Mouse (Mus musculus) lung, embryonic 15.5 days (tissue): ENCODE data around the gene Skil. TPM values are rescaled to one million over a fixed set of nuclear protein-coding genes. Genes with fewer than 3 reads are reported as not detected.
"Not testable (repeated sequence)": the region's sequence is repeated elsewhere in the genome, so short reads cannot be mapped to it uniquely, and the experiment has no call there.

ENCODE experiments used
- ATAC-seq: fragments of 200-750 bp; cut with Nextera tagmentation; 2 replicates; pipeline ENCODE4 v1.8.0; 2017; ENCODE audit warnings: moderate number of reproducible peaks, borderline replicate concordance; ENCODE audit not compliant: low FRiP score, low TSS enrichment; ENCODE audit errors: extremely low read depth
- H3K27ac ChIP-seq: fragments of 300-500 bp; sonication (generic); 2 replicates; pipeline ENCODE4 v1.5.1; 2015; ENCODE audit warnings: moderate library complexity, mild to moderate bottlenecking, inconsistent platforms
- H3K27me3 ChIP-seq: fragments of 300-500 bp; sonication (generic); 2 replicates; pipeline ENCODE4 v1.6.1; 2015; ENCODE audit warnings: inconsistent platforms
- H3K36me3 ChIP-seq: fragments of 300-500 bp; sonication (generic); 2 replicates; pipeline ENCODE4 v1.6.1; 2015; ENCODE audit warnings: inconsistent platforms
- H3K4me1 ChIP-seq: fragments of 300-500 bp; sonication (generic); 2 replicates; pipeline ENCODE4 v1.6.1; 2015; ENCODE audit warnings: inconsistent platforms
- H3K4me2 ChIP-seq: fragments of 300-500 bp; sonication (generic); 2 replicates; pipeline ENCODE4 v1.6.1; 2015; ENCODE audit warnings: inconsistent platforms, mild to moderate bottlenecking, moderate library complexity
- H3K4me3 ChIP-seq: fragments of 300-500 bp; sonication (generic); 2 replicates; pipeline ENCODE4 v1.5.1; 2015; ENCODE audit warnings: mild to moderate bottlenecking, inconsistent platforms
- H3K9ac ChIP-seq: fragments of 300-500 bp; sonication (generic); 2 replicates; pipeline ENCODE4 v1.6.1; 2015; ENCODE audit warnings: inconsistent platforms
- H3K9me3 ChIP-seq: fragments of 300-500 bp; sonication (generic); 2 replicates; pipeline ENCODE4 v1.6.1; 2016; ENCODE audit warnings: inconsistent platforms
- WGBS: fragments of 180-500 bp; shearing (Covaris S2); methylation state at CpG from one replicate; pipeline ENCODE4 v1.1.7; 2015; 5-methylcytosine and 5-hydroxymethylcytosine counted together
- polyA plus RNA-seq: library from polyadenylated mRNA; unstranded; fragments of >200 nt; fragmentation: Nextera tagmentation; extraction: Ambion mirVana; gene quantifications from 2 replicates; pipeline ENCODE4 v1.2.1, GENCODE M21; 2015

Gene Skil
- polyA plus RNA-seq, 1 experiment from 2014 or later, result 22.0 TPM

DNA sequence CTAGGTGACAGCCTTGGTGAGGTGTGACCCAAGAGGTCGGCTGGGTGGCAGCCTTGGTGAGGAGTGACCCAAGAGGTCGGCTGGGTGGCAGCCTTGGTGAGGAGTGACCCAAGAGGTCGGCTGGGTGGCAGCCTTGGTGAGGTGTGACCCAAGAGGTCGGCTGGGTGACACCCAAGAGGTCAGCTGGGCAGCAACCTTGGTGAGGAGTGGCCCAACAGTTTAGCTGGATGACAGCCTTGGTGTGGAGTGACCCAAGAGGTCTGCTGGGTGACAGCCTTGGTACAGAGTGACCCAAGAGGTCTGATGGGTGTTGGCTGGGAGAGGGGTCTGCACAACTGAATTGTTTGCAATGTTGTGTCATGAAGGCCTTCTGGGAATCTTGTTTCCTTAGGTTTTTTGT is 41.7 kb downstream of the Skil start:
- not testable (repeated sequence) for H3K9ac ChIP-seq, H3K4me3 ChIP-seq, H3K4me1 ChIP-seq, H3K27me3 ChIP-seq, H3K27ac ChIP-seq, H3K36me3 ChIP-seq, H3K9me3 ChIP-seq, ATAC-seq, H3K4me2 ChIP-seq
- 56% methylated on average over 4 of the region's 4 CpGs for WGBS

DNA sequence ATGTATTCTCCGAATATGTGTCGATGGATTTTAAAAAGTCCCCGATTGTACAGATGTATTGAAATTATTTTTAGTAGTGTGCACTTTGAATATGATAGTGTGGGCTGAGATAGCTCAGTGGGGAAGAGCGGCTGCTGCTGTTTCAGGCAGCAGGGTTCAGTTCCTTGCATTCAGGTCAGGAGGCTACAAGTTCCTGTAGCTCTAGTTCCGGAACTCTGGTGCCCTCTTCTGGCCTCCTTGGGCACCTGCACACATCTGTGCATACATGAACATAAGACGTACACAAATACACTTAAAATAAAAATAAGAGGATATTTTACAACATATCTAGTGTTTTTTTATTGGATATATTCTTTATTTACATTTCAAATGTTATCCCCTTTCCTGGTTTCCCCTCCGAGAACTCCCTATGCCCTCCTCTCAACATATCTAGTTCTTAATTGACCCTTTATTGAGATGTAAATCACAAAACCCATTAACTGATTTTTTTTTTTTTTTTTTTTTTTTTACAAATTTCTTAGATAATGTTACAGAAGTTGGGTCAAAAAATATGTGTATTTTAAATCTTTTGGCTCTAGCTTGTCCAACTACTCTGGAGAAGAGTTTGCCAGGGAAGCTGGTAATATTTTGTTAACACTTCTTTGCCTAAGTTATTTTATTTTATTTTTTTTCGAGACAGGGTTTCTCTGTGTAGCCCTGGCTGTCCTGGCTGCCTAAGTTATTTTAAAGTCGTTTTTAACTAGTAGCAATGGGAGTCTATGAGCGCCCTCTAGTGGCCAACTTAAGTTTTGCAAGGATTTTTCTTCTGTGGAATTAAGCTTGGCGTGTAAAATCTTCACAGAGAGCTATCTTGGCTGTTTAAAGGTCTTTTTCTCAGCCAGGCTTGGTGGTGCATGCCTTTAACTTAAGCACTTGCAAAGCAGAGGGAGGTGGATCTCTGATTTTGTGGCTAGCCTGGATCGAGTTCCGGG is 43.9 kb downstream of the Skil start:
- no peaks in the 10 kb centered on the region for H3K9me3 ChIP-seq
- H3K4me1 ChIP-seq, result no peaks in the 10 kb centered on the region
- H3K36me3 ChIP-seq, result no peaks in the 10 kb centered on the region
- H3K4me3 ChIP-seq, result no peak overlapping the region
- no peaks in the 10 kb centered on the region for H3K27me3 ChIP-seq
- no peak overlapping the region for H3K4me2 ChIP-seq
- no peak for ATAC-seq
- no peak overlapping the region for H3K27ac ChIP-seq
- WGBS, result 55% methylated on average over 13 of the region's 13 CpGs
- no peak overlapping the region for H3K9ac ChIP-seq

DNA sequence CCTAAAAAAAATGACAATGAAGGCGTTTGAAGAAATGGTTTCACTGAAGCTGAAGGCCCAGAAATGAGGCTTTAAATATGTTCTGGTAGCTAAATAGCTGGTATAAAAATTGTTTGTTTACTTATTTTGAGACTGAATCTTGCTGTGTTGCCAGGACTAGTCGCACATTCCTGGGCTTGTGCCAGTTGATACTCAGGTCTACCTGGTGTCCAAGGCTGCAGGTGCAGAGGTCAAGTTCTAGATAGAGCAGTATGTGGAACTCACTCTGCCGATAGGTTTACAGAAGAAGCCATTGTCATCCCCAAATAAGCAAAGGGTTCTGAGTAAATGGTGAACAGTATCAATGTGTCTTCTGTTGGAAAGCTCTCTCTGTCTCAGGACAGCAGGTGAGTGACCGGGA is 46.8 kb downstream of the Skil start:
- Histone ChIP-seq H3K27me3 (no peaks in the 10 kb centered on the region), H3K27ac (no peak overlapping the region), H3K4me2 (no peak overlapping the region), H3K9me3 (no peaks in the 10 kb centered on the region), H3K4me3 (no peak overlapping the region), H3K4me1 (0 out of 2 replicates have a peak, but pooled peaks cover 3% of the 10 kb centered on the region), H3K9ac (no peak overlapping the region), H3K36me3 (no peaks in the 10 kb centered on the region)
- whole genome bisulfite sequencing, result 70% methylated on average over 4 of the region's 4 CpGs
- no peak for ATAC-seq

DNA sequence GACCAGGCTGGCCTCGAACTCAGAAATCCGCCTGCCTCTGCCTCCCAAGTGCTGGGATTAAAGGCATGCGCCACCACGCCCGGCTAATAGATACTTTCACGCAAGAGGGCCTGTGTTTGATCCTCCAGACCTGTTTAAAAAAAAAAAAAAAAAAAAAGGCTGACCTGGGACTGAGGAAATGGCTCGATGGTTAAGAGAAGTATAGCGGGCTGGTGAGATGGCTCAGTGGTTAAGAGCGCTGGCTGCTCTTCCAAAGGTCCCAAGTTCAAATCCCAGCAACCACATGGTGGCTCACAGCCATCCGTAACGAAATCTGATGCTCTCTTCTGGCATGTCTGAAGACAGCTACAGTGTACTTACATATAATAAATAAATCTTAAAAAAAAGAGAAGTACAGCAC is 50.4 kb downstream of the Skil start:
- not testable (repeated sequence) for H3K36me3 ChIP-seq, H3K9ac ChIP-seq, ATAC-seq, H3K27ac ChIP-seq, H3K9me3 ChIP-seq, H3K4me2 ChIP-seq, H3K4me3 ChIP-seq
- WGBS, result 79% methylated on average over 11 of the region's 11 CpGs
- H3K27me3 ChIP-seq, result peaks cover 13% of the 10 kb centered on the region
- 0 out of 2 replicates have a peak, but pooled peaks cover 13% of the 10 kb centered on the region for H3K4me1 ChIP-seq

DNA sequence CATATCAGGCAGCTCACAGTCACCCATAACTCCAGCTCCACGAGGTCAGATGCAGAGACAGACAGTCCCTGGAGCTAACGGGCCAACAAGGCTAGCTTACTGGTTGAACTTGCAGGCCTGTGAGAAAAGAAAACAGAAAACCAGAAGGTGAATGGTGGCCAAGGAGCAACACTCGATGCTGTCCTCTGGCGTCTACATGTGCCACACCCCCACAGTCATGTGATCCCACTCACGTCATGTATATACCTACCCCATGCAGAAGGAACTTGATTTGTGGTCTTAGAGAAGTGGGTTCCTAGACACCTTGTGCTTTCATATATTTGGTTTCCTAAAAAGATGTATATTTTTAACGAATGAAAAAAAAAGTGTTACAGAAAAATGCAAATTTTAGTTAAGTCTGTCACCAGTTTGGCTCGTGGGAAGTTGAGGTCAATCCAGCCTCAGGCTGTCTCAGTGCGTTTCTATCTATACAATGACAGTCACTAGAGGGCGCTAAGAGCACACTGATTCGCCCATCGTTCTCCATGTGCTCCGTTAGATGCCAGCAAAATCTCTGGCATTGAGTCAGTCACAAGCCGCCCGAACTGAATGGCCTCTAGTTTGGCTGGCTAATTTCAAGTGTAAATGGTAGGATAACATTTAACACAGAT is 50.9 kb downstream of the Skil start:
- Histone ChIP-seq H3K9ac (no peak overlapping the region), H3K27ac (no peak overlapping the region), H3K27me3 (peaks cover 14% of the 10 kb centered on the region), H3K4me1 (0 out of 2 replicates have a peak, but pooled peaks cover 13% of the 10 kb centered on the region), H3K9me3 (no peaks in the 10 kb centered on the region), H3K4me2 (peak overlapping the region; percentile 25), H3K4me3 (no peak overlapping the region), H3K36me3 (no peaks in the 10 kb centered on the region)
- 12% methylated on average over 14 of the region's 14 CpGs for WGBS
- peak; percentile 75 for ATAC-seq

DNA sequence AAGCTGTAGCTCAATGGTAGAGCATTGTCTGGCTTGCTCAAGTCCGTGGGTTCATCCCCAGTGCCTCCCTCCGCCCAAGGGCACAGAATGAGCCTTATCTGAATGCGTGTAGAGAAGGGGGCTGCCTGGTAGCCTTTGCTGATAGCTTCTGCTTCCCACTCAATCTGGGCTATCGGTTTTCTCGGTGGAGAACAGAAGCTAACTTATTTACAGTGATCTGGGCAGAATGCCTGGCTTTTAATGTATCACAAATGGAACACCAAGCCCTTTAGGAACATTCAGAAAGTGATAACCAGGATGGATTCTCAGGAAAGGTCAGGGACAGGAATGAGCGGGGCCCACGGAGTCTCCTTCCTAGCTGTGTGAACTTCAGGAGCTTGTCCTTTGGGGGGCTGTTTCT is 53.7 kb downstream of the Skil start:
- Histone ChIP-seq H3K27ac (no peak overlapping the region), H3K9me3 (no peaks in the 10 kb centered on the region), H3K4me2 (no peak overlapping the region), H3K36me3 (no peaks in the 10 kb centered on the region), H3K4me3 (no peak overlapping the region), H3K4me1 (0 out of 2 replicates have a peak, but pooled peaks cover 16% of the 10 kb centered on the region), H3K27me3 (peaks cover 14% of the 10 kb centered on the region), H3K9ac (no peak overlapping the region)
- no peak for ATAC-seq
- 78% methylated on average over 7 of the region's 7 CpGs for WGBS

DNA sequence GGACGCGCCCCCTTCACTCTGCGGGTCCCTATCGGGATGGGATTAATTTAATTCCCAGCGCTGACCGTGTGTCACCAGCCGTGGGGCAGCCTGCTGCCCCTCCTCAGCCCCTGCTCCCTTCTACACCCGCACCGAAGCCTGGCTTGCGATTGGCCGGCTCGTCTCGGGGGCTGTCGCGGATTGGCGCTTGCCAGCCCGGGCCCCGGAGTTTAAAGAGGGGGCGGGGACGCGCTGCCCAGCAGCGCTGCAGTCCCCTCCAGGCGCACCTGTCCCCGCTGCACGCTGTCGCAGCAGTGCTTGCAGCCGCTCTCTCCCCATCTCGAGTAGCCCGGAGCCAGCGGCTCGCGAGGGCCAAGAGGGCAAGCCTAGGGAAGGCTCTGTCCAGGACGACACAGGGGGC is 54.8 kb downstream of the Skil start, which contains the start of gene Cldn11:
TSS of gene Cldn11 (plus strand) at position 215 of the 400 bp plus-strand sequence.
- WGBS, result 0% methylated on average over 33 of the region's 33 CpGs
- Histone ChIP-seq H3K27ac (no peak within 1 kb of the TSS), H3K9ac (0 out of 2 replicates have a peak within 1 kb of the TSS, but pooled peaks have one; percentile 2), H3K36me3 (no peaks in the 10 kb centered on the region), H3K4me3 (peak within 1 kb of the TSS; percentile 34), H3K9me3 (no peaks in the 10 kb centered on the region), H3K4me2 (peak within 1 kb of the TSS; percentile 80), H3K27me3 (peaks cover 14% of the 10 kb centered on the region), H3K4me1 (0 out of 2 replicates have a peak, but pooled peaks cover 16% of the 10 kb centered on the region)
- peak; percentile 51; the same call in 1 of the 2 replicates for ATAC-seq

DNA sequence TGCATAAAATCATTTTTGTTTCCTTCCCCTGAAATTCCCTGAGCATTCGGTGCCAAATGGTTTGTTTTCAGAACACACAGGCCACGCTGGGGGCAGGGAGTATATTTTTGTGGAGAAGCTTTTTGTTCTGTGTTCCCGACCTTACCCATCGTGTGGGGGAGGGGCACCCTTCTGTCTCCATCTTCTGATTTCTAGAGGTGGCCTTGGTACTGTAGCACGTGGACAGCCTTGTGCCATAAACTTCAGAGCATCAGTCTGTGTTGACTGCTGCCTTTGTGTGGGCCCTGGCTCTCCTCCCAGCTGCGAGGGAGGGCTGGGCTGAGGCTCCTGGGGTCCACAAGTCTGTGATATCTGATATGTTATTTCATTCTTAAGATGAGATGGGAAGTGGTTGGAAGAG is 57.2 kb downstream of the Skil start:
- H3K4me1 ChIP-seq, result 0 out of 2 replicates have a peak, but pooled peaks cover 14% of the 10 kb centered on the region
- H3K36me3 ChIP-seq, result no peaks in the 10 kb centered on the region
- no peak overlapping the region for H3K27ac ChIP-seq
- 40% methylated on average over 6 of the region's 6 CpGs for WGBS
- H3K9ac ChIP-seq, result no peak overlapping the region
- ATAC-seq, result no peak
- no peak overlapping the region for H3K4me2 ChIP-seq
- no peaks in the 10 kb centered on the region for H3K9me3 ChIP-seq
- H3K4me3 ChIP-seq, result no peak overlapping the region
- peaks cover 14% of the 10 kb centered on the region for H3K27me3 ChIP-seq

DNA sequence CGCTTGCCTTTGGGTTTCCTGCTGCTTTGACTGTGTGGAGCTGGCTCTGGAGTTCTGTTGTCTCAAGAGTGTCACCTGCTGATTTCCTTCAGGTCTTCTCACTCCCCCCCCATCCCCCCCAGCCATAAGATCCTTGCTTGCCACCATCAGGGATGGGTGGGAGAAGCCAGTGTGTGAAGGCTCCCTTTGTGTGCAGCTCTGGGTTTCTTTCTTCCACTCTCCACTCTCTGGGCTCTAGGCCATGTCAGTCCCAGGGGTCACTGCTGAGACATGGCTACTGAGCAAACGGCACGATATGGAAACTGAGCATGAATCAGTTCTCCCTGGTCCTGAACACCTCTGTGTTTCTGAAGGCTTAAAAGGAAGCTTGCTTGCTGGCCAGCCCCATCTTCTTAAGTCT is 61.3 kb downstream of the Skil start:
- Histone ChIP-seq H3K27me3 (no peaks in the 10 kb centered on the region), H3K36me3 (no peaks in the 10 kb centered on the region), H3K4me3 (no peak overlapping the region), H3K4me1 (0 out of 2 replicates have a peak, but pooled peaks cover 3% of the 10 kb centered on the region), H3K9me3 (no peaks in the 10 kb centered on the region), H3K27ac (no peak overlapping the region), H3K4me2 (no peak overlapping the region), H3K9ac (no peak overlapping the region)
- WGBS, result 59% methylated on average over 3 of the region's 3 CpGs
- no peak for ATAC-seq

DNA sequence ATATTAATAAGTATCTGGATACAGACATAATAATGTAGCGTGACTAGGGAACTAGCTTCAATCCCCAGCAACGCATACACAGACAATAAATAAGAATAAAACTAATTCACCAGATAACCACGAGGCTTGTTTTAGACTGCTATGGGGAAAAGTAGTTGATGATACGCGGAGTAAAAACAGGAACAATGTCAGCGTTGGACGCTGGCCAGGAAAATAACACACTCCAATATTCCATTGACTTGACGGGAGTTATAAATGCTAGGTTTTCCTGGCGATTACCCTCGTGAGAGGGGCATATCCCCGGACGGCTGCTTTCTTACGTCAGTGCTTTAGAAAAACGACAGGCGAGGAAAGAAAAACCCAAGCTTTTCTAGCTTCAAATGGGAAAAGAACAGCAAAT is 62.9 kb downstream of the Skil start:
- Histone ChIP-seq H3K9me3 (no peaks in the 10 kb centered on the region), H3K27ac (no peak overlapping the region), H3K4me1 (no peaks in the 10 kb centered on the region), H3K36me3 (no peaks in the 10 kb centered on the region), H3K4me3 (no peak overlapping the region), H3K9ac (no peak overlapping the region), H3K4me2 (no peak overlapping the region), H3K27me3 (no peaks in the 10 kb centered on the region)
- 61% methylated on average over 15 of the region's 15 CpGs for WGBS
- no peak for ATAC-seq

DNA sequence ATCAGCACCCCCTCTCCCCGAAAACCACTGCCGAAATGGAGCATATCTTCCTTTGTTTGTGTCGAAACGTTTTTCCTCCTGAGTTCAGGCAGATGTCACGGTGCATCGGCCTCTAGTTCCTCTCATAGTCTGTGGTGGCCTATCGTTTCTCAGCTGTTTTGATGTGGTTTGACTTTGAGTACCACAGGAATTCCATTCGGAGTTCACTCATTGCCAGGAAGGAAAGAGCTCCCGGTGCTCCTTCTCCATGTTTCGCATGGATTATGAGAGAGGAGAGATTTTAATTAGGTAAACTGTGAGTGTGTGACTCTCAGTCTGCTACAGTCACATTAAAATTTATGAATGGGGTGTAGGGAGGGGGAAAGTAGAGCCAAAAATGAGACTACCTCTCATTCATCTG is 65.2 kb downstream of the Skil start:
- ATAC-seq, result no peak

DNA sequence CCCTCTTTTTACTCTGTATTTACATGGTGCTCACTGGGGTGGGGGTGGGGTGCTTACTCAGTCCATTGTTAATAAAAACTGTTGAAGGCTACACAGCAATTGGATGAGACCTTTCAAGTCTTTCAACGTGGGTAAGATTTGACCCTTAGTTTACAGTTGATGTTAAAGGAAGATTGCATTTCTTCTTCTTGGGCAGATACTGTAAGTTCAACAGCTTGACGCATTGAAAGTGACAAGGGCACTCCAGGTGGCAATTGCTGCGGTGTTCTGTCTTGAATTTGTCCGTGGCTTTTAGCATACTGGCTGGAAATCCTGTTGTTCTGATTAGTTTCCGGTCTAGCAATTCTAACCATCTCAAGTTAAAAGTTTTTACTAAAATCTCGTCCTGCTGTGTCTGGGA is 66.5 kb downstream of the Skil start:
- H3K9me3 ChIP-seq, result no peaks in the 10 kb centered on the region
- ATAC-seq, result no peak
- no peak overlapping the region for H3K4me3 ChIP-seq
- H3K9ac ChIP-seq, result no peak overlapping the region
- H3K27ac ChIP-seq, result no peak overlapping the region
- H3K4me1 ChIP-seq, result no peaks in the 10 kb centered on the region
- WGBS, result 55% methylated on average over 6 of the region's 6 CpGs
- H3K27me3 ChIP-seq, result no peaks in the 10 kb centered on the region
- H3K36me3 ChIP-seq, result no peaks in the 10 kb centered on the region
- H3K4me2 ChIP-seq, result no peak overlapping the region

More for the DNA sequence above, 65.2 kb downstream of the Skil start:
- H3K27ac ChIP-seq, result no peak overlapping the region
- H3K4me3 ChIP-seq, result no peak overlapping the region
- 66% methylated on average over 10 of the region's 10 CpGs for WGBS
- H3K36me3 ChIP-seq, result no peaks in the 10 kb centered on the region
- H3K9ac ChIP-seq, result no peak overlapping the region
- H3K4me2 ChIP-seq, result no peak overlapping the region
- no peaks in the 10 kb centered on the region for H3K27me3 ChIP-seq
- no peaks in the 10 kb centered on the region for H3K4me1 ChIP-seq
- no peaks in the 10 kb centered on the region for H3K9me3 ChIP-seq
